ENCODE assay signal across 1 mouse cellular context in genomic region chr19:53193964-53194582, GRCm38 (mm10).
A peak's percentile ranks its signal among the peaks of the same experiment; 100 is the strongest.
TF ChIP-seq lines count a peak whose summit lies in the region.

No protein-coding gene starts in this region.

TF ChIP-seq in MEL, 35 proteins besides CTCF, POLR2A, EP300 and RAD21 (continued from another document):
- TF ChIP-seq MYB (IDR thresholded peaks at IDR 0.05; ENCODE audit: low read depth, low read length): no peak; the same call in 1 of the 2 replicates
- no peak for TF ChIP-seq ZNF384 (IDR thresholded peaks at IDR 0.05; ENCODE audit: low read depth, low read length)
- no peak for TF ChIP-seq CHD1 (IDR thresholded peaks at IDR 0.05; ENCODE audit: low read depth, low read length)
- TF ChIP-seq MAFK (IDR thresholded peaks at IDR 0.05; ENCODE audit: borderline replicate concordance, low read depth, low read length): peak; percentile 72; the same call in 1 of the 2 replicates
- TF ChIP-seq POLR2AphosphoS5 (IDR thresholded peaks at IDR 0.05; ENCODE audit: borderline replicate concordance, low read depth, low read length): no peak; the same call in 1 of the 2 replicates
- no peak for TF ChIP-seq GABPA (IDR thresholded peaks at IDR 0.05; ENCODE audit: low read depth, low read length)
- TF ChIP-seq ZMIZ1 (IDR thresholded peaks at IDR 0.05; ENCODE audit: low read depth, low read length): peak; percentile 84
- TF ChIP-seq JUND (IDR thresholded peaks at IDR 0.05; ENCODE audit: low read depth, low read length): no peak
- TF ChIP-seq BHLHE40 (IDR thresholded peaks at IDR 0.05; ENCODE audit: borderline replicate concordance, low read depth, low read length): peak; percentile 46
- no peak for TF ChIP-seq E2F4 (IDR thresholded peaks at IDR 0.05; ENCODE audit: borderline replicate concordance, low read depth, low read length)
- no peak for TF ChIP-seq USF1 (IDR thresholded peaks at IDR 0.05; ENCODE audit: low read depth, low read length)
- TF ChIP-seq ETS1 (IDR thresholded peaks at IDR 0.05; ENCODE audit: low read depth, low read length): peak; percentile 83
- peak; percentile 49 for TF ChIP-seq TAL1 (IDR thresholded peaks at IDR 0.05; ENCODE audit: low read length)
- TF ChIP-seq POLR2AphosphoS2 (IDR thresholded peaks at IDR 0.05; ENCODE audit: low read length): peak; percentile 90
- TF ChIP-seq KAT2A (conservative IDR thresholded peaks at IDR 0.05; ENCODE audit: low read depth, low read length): no peak; the same call in 1 of the 2 replicates
- TF ChIP-seq MAX (IDR thresholded peaks at IDR 0.05; ENCODE audit: low read length): peak; percentile 76
